Mouse (Mus musculus) myocyte (in vitro differentiated cells): ENCODE results near the gene Zbp1.

ENCODE experiments used
- POLR2A ChIP-seq: IDR thresholded peaks from one replicate; pipeline ENCODE4 v1.6.1; 2011; ENCODE audit warnings: low read depth, mild to moderate bottlenecking, control low read depth, moderate library complexity; ENCODE audit not compliant: insufficient read length
- TCF12 ChIP-seq: IDR thresholded peaks from one replicate; pipeline ENCODE4 v1.6.1; 2011; ENCODE audit warnings: mild to moderate bottlenecking, control low read depth; ENCODE audit not compliant: poor library complexity, insufficient read depth, severe bottlenecking

DNA sequence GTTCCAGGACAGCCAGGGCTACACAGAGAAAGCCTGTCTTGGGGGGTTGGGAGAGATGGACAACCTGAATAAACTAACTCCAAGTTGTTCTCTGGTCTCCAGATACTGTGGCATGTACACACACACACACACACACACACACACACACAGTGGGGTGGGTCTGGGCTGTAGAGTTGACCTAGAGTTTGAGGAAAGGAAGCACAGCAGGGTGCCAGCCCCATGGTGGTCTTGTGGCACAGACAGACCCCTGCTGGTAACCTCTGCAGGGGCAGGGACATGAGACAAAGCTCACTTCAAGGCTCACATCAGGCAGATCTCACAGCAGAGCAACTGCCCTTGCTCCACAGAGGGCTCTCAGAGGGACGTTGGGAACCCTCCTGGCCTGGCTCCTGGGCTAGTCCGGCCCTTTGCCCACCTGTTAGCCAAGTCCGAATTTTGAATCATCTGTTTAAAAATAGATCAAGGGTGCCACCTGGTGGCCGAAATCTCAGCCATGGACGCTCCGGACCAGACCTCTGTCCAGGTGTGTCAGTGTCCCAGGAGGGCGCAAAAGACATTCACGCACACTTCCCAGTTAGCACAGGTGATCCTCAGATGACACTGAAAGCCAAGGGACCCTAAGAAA, 34.8 kb downstream of the Zbp1 start:
- TF ChIP-seq POLR2A (no peak), TCF12 (no peak)
